Mouse (Mus musculus) left cerebral cortex, postnatal 10 days (tissue): ENCODE data around the gene Ndufa8. TPM values are rescaled to one million over a fixed set of nuclear protein-coding genes. Genes with fewer than 3 reads are reported as not detected.

Experiments
- DNase-seq, 2 experiments: peaks; one replicate each; pipeline ENCODE4 v3.0.0; 2021 to 2022; ENCODE audit warnings: low spot score in 2 of 2, mixed read lengths in 1 of 2; ENCODE audit errors: extremely low spot score in 1 of 2
- intact Hi-C: fragments of 180-260 bp; cut with DNase I; formaldehyde crosslinking; loops from one replicate; pipeline ENCODE4 v1.15.1; 2025
- total RNA-seq, 2 experiments: library from RNA; stranded (reverse); gene quantifications; 2 replicates each; pipeline ENCODE4 v1.2.3; 2021

Gene Ndufa8
- 100 to 1,000 TPM; 167 to 177 TPM for total RNA-seq

DNA sequence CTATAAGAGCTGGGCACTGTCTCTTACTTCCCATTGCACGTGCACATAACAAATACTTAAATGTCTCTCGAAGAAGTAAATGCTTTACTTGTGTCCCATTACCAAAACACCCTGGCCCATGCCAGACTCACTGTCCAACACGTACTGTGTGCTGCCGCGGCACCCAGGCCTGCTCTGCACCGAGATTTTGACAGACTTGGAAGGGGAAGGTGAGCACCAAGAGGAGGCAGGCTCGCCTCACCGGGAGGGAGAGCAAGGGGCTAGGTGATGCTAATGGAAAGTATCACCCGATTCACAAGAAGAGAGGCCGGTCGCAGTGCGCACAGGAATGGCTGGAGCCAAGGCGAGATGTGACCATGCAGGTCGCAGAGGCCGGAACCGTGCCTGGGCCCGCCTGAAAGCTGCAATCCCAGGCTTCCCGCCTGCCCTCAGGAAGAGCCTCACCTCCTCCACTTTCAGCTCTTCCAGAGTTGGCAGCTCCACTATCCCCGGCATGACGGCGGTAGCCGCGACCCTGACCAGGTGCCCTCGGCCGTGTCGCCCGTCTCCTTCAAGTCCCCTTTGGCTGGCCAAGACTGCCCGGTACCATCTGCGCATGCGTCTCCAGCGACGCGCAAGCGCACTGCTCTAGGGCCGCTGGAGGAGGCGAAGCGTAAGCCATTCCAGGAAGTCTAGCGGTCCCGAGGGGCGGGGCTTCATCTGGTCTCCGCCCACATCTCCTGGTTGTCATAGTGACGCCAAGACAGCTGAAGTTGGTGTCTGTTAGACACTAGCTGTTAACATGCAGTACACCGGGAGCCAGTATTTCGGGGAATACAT, at the start of gene Ndufa8, which contains the start of gene Morn5:
Ndufa8 (minus strand) TSS at position 659 of the 819 bp plus-strand sequence.
Morn5 (plus strand) TSS at position 711 of the 819 bp plus-strand sequence.
- DNase-seq, result peak; percentile 96 to 98
- intact Hi-C loops, result no loop called here

GRCm38 (mm10) chr2:36098021-36098420, 48.8 kb upstream of the Ndufa8 start:
- DNase-seq, result no peak
- intact Hi-C loops, result no loop called here

GRCm38 (mm10) chr2:36097129-36097815, 48.1 kb upstream of the Ndufa8 start:
- intact Hi-C loops, result no loop called here
- DNase-seq, result no peak

GRCm38 (mm10) chr2:36093914-36094475, 44.8 kb upstream of the Ndufa8 start:
- DNase-seq, result no peak
- intact Hi-C loops, result no loop called here

DNA sequence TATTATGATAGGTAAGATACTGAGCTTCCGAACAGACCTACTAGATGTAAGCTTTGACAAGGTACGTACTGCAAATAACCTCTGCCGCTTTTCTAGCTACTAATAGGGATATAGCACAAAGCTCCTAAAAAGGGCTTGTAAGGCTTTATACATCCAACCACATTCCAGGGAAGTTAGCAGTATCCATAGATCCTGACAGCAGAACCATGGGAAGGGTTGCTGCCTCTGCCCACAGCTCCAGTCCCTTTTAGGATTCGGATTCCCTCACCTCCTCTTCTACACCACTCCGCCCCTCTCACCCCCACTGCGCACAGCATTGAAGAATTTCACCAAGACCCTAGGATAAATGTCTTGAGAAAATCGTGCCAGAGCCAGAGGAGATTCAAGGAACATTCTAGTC, 44.1 kb upstream of the Ndufa8 start:
- intact Hi-C loops, result no loop called here

GRCm38 (mm10) chr2:36092748-36093147, 43.5 kb upstream of the Ndufa8 start:
- intact Hi-C loops, result no loop called here
- DNase-seq, result no peak

More for the DNA sequence above, 44.1 kb upstream of the Ndufa8 start:
- DNase-seq, result no peak

GRCm38 (mm10) chr2:36090853-36091741, 41.9 kb upstream of the Ndufa8 start:
- peak in 1 of 2 experiments; percentile 61 for DNase-seq
- intact Hi-C loops, result no loop called here

DNA sequence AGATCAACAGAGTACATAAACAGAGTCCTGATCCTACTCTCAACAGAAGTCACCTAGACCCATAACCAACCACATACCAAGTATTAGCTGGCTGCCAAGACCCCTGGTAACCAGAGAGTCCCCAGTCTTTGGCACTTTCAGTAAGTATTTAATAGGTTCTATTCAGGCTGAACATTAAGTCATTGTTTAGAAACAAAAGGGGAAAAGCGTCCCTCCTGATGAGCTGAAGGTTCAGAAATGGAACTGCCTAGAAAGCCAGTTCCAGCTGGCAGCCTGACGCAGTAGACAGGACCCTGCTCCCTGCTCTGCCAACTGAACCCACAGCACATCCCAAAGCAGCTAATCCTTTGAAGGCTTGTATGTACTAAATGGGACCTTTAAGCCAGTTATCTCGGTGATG, 40.0 kb upstream of the Ndufa8 start:
- intact Hi-C loops, result no loop called here
- no peak for DNase-seq

- intact Hi-C loops, result no loop called here
These were observed 35.8 kb upstream of the Ndufa8 start for GRCm38 (mm10) chr2:36085041-36085440.

GRCm38 (mm10) chr2:36082802-36083580, 33.8 kb upstream of the Ndufa8 start:
- intact Hi-C loops, result no loop called here
- no peak for DNase-seq

More at GRCm38 (mm10) chr2:36085041-36085440, 35.8 kb upstream of the Ndufa8 start:
- no peak for DNase-seq

GRCm38 (mm10) chr2:36081446-36081845, 32.2 kb upstream of the Ndufa8 start:
- intact Hi-C loops, result no loop called here

GRCm38 (mm10) chr2:36077160-36077761, 28.1 kb upstream of the Ndufa8 start:
- intact Hi-C loops, result no loop called here

More at GRCm38 (mm10) chr2:36081446-36081845, 32.2 kb upstream of the Ndufa8 start:
- DNase-seq, result no peak

GRCm38 (mm10) chr2:36075210-36075609, 26.0 kb upstream of the Ndufa8 start:
- intact Hi-C loops, result no loop called here
- no peak for DNase-seq

More at GRCm38 (mm10) chr2:36077160-36077761, 28.1 kb upstream of the Ndufa8 start:
- DNase-seq, result no peak

- intact Hi-C loops, result no loop called here
- no peak for DNase-seq
These were observed 24.6 kb upstream of the Ndufa8 start for GRCm38 (mm10) chr2:36073781-36074180.

DNA sequence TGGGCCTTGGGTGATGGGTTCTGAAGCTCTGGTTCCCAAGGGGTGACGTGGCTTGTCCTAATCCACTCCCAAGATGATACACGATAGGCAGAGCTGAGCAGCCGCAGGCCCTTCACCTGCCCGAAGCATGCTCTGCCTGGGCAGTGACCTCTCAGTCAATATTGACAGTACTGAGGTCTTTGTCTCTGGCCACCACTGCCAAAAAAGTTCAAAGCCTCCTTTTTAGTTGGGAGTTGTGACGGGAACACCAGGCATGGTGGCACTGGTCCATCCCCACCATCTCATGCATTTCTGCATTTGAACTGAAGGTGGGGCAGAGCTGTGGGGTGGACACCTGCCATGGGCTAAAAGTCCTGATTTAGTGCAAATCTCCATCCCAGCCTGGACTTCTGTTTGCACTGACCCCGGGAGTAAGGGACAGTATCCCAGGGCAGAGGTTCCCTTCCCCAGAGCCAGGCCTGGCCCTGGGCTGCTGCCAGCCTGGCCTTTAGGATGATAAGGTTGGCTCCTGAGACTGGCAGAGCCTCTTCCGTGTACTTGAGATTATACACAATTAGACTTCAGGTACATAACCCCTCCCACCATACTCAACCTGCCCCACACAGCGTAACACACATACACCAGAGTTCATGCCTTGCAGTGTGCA, 22.6 kb upstream of the Ndufa8 start:
- no peak for DNase-seq
- intact Hi-C loops, result no loop called here

GRCm38 (mm10) chr2:36067132-36067531, 17.9 kb upstream of the Ndufa8 start:
- no peak for DNase-seq
- intact Hi-C loops, result no loop called here

DNA sequence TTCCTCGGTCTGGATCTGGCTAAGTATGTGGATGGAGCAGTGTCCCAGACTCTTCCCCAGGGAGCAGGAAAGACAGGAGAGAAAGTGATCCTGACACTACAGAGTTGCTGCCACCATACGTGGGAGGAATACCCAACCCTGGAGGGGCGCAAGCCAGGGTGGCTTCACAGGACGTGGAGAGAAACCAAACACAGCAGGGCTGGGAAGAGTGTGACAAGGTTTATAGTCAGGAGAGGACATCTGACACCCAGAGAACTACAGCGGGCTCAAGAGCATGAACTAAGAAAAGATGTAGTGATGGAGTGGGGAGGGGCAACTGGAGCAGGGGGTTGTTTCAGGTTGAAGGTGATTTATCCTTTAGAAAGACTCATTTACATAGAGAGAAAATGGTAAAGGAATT, 12.2 kb upstream of the Ndufa8 start:
- DNase-seq, result no peak
- intact Hi-C loops, result no loop called here
